In genomic region chr17:56934545-56935330, GRCm38 (mm10) we compare ENCODE assay signal across 8 mouse cellular contexts. TPM values are rescaled to one million over a fixed set of nuclear protein-coding genes. Genes with fewer than 3 reads are reported as not detected.
DNase-seq lines count a peak whose midpoint lies in the region; ATAC-seq and TF ChIP-seq lines count a peak whose summit lies in the region.

No protein-coding gene starts in this region.

- peak; percentile 46 for ATAC-seq in Patski
- ATAC-seq in forebrain, embryonic 11.5 days (replicated peaks; ENCODE audit: low FRiP score), result peak; percentile 64

- H3K4me2 ChIP-seq in forebrain, embryonic 11.5 days (ENCODE audit: low read depth, low read length, severe bottlenecking), result peak overlapping the region; percentile 94

- H3K9me3 ChIP-seq in forebrain, embryonic 11.5 days (ENCODE audit: control insufficient read depth, low read length), result no peaks in the 10 kb centered on the region

- POLR2A ChIA-PET in Patski (lab: Charles Lee), result no interaction called here

- 2% methylated on average over 33 of the region's 45 CpGs for WGBS in forebrain, embryonic 11.5 days

- in situ Hi-C loops in Patski (cut with MboI; ENCODE audit: low pct_unique_long_range_greater_than_20kb), result no loop called here

- H3K4me3 ChIP-seq in forebrain, embryonic 11.5 days (ENCODE audit: low read depth, low read length), result peak overlapping the region; percentile 95

- DNase-seq in layer of hippocampus, adult 11-12 months (ENCODE audit: low spot score), result peak; percentile 25
- no peak for DNase-seq in layer of hippocampus, adult 9-11 months
- DNase-seq in Patski (ENCODE audit: low read depth, low spot score), result no peak
- DNase-seq in forebrain, embryonic 11.5 days (ENCODE audit: low spot score), result no peak
- peak; percentile 24 to 28 for DNase-seq in layer of hippocampus, postnatal 25 days (ENCODE audit: extremely low spot score in 1 of 2, low spot score in 1 of 2)
- DNase-seq in mesoderm, embryonic 11.5 days (ENCODE audit: low read depth, low spot score), result peak; percentile 43
- no peak for DNase-seq in ovary, postnatal 36 days (ENCODE audit: low spot score)
- DNase-seq in kidney, postnatal 36 days, result no peak

- no peak for TF ChIP-seq CTCF in Patski (IDR thresholded peaks at IDR 0.05)

- CTCF ChIA-PET in Patski (lab: Charles Lee), result interaction anchor here (1.6 kb wide), 1 partner anchor 16 kb away, joined by 5 read pairs; no protein-coding TSS in a partner anchor

- no peaks in the 10 kb centered on the region for H3K27me3 ChIP-seq in Patski
- no peaks in the 10 kb centered on the region for H3K27me3 ChIP-seq in forebrain, embryonic 11.5 days (ENCODE audit: control insufficient read depth, insufficient read depth, low read length)

- H3K36me3 ChIP-seq in forebrain, embryonic 11.5 days (ENCODE audit: control insufficient read depth, insufficient read depth, low read length), result no peaks in the 10 kb centered on the region

- peaks cover 12% of the 10 kb centered on the region for H3K4me1 ChIP-seq in forebrain, embryonic 11.5 days (replicated peaks; ENCODE audit: control insufficient read depth, insufficient read depth, low read length)

- peak overlapping the region; percentile 94 for H3K9ac ChIP-seq in forebrain, embryonic 11.5 days (ENCODE audit: low read length)

- peak overlapping the region; percentile 20; the same call in 1 of the 2 replicates for H3K27ac ChIP-seq in forebrain, embryonic 11.5 days (ENCODE audit: low read depth, low read length)

RNA-seq across cellular contexts. Expression of gene Mllt1, which starts 0.5 kb away (rescaled TPM):
- polyA plus RNA-seq in Patski (2021), result 55.0 TPM
- 56.7 and 57.2 TPM in 2 replicates for polyA plus RNA-seq in forebrain, embryonic 11.5 days (2014; fragmentation: Nextera tagmentation; extraction: Ambion mirVana)
- total RNA-seq in layer of hippocampus, postnatal 25 days (2021), result 10 to 100 TPM; 66.7 to 79.9 TPM

RNA-seq across cellular contexts. Expression of gene Acer1, which starts 47.2 kb away (rescaled TPM):
- polyA plus RNA-seq in Patski (2021), result not detected
- polyA plus RNA-seq in forebrain, embryonic 11.5 days (2014; fragmentation: Nextera tagmentation; extraction: Ambion mirVana), result not detected in 2 replicates
- not detected for total RNA-seq in layer of hippocampus, postnatal 25 days (2021)

RNA-seq across cellular contexts. Expression of gene Clpp, which starts 55.4 kb away (rescaled TPM):
- 113 TPM for polyA plus RNA-seq in Patski (2021)
- 151 and 166 TPM in 2 replicates for polyA plus RNA-seq in forebrain, embryonic 11.5 days (2014; fragmentation: Nextera tagmentation; extraction: Ambion mirVana)
- 10 to 100 TPM; 57.8 to 68.3 TPM for total RNA-seq in layer of hippocampus, postnatal 25 days (2021)

RNA-seq across cellular contexts. Expression of gene 1700061G19Rik, which starts 59.5 kb away (rescaled TPM):
- not detected for polyA plus RNA-seq in Patski (2021)
- 0.53 and 0.57 TPM in 2 replicates for polyA plus RNA-seq in forebrain, embryonic 11.5 days (2014; fragmentation: Nextera tagmentation; extraction: Ambion mirVana)
- under 1 TPM; 0.10 to 0.14 TPM for total RNA-seq in layer of hippocampus, postnatal 25 days (2021)

Comparison
In these comparisons a context has a peak if more than half of its experiments do, and no peak if none do; other contexts are left out.
1. DNase-seq: peak in layer of hippocampus, adult 11-12 months (single experiment), layer of hippocampus, postnatal 25 days (2 of 2) and mesoderm, embryonic 11.5 days (single experiment); none in layer of hippocampus, adult 9-11 months (single experiment), Patski (single experiment), forebrain, embryonic 11.5 days (single experiment), ovary, postnatal 36 days (single experiment) and kidney, postnatal 36 days (0 of 2).